Mouse (Mus musculus): Measurements from ENCODE around the gene Agbl4. TPM values are rescaled to one million over a fixed set of nuclear protein-coding genes. Genes with fewer than 3 reads are reported as not detected.
A peak's percentile ranks its signal among the peaks of the same experiment; 100 is the strongest.

The Agbl4 gene
- total RNA-seq, 1 experiment from 2014 or later = 1.2 TPM

DNA sequence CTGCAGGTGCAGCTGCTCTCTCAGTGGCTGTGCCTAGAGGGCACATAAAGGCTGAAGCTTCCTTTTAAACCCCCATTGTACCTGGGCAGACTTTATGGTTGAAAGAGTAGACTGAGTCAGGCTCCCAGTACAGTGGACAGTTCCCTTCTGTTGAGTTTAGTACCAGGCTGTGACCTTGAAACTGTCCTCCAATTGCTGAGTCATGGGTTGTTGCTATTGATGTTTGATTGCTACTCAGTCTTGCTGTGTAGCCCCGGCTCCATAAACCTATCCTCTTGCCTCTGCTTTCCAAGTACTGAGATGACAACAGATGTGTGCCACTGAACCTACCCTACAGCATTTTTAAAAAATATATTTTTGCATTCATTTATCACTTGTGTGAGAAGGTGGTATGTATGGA, 1190.8 kb downstream of the Agbl4 start:
- DNase-seq = no peak

- DNase-seq = no peak
Measured at GRCm38 (mm10) chr4:111589467-111590170, 1192.2 kb downstream of the Agbl4 start.

GRCm38 (mm10) chr4:111594655-111595295, 1197.3 kb downstream of the Agbl4 start:
- DNase-seq = peak; percentile 8

GRCm38 (mm10) chr4:111597249-111597661, 1199.8 kb downstream of the Agbl4 start:
- peak; percentile 46 for DNase-seq

DNA sequence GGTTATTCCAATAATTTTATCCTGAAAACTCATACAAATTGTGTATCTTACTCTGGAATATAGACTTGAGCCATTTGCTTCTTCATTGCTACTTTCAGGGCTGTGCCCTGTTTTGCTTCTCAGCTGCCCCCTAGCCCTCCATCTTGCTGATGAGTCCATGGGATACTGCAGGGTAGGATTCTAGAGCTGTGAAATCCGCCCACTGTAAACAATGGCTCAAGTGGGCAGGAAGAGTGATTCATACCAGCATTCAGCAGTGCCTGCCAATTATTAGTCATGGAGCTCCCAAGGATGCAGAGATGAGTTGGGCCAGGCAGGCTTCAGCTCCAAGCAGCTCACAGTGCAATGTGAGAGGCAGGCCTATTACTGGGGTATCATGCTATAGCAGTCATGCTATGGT, 1200.5 kb downstream of the Agbl4 start:
- peak; percentile 42 for DNase-seq

DNA sequence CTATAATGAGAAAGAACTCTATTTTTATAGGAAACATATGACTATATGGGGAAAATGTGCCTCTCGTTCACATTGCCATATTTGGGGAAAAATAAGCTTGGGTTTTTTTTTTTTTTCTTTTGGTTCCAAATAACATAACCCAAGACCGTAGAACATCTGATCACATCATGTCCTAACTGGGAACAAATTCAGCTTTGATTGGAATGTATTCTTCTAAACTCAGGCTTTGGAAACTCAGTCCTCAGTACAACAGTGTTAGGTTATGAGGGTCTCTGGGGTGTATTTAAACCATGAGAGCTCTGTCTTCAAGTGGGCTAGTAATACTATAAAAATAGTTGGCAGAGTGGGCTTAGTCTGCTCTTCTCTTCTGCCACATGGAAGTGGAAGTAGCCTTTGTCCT, 1205.7 kb downstream of the Agbl4 start:
- DNase-seq = no peak

DNA sequence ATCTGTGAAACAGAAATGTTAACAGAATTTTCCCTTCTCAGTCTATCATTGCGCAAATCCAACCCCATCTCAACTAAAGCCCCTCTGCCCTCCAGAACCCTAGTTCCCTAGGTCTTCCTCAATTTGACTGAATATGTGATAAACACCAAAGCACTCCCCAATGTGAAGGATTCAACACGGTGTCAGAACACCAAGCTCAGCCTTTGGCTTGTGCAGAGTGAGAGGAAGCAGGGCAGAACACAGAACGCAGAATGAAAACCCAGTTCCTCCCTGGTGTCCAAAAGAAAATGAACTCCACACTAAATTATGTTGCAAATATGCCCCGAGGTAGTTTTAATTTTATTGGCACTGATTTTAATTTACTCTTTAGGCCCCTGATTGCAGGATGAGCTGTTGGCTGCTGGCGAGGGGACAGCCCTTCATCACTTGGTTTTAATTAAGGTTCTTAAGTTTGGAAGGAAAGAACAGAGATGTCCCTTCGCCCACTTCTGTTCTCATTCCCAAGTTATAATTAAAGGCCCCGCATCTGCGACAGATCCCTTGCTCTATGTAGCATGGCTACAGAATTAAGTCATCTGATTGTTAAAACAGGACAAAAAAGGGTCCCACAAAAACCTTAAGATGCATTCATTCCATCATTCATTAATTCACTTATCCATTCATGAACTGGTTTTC, 1210.5 kb downstream of the Agbl4 start:
- DNase-seq = no peak

GRCm38 (mm10) chr4:111621865-111622264, 1224.4 kb downstream of the Agbl4 start:
- no peak for DNase-seq

DNA sequence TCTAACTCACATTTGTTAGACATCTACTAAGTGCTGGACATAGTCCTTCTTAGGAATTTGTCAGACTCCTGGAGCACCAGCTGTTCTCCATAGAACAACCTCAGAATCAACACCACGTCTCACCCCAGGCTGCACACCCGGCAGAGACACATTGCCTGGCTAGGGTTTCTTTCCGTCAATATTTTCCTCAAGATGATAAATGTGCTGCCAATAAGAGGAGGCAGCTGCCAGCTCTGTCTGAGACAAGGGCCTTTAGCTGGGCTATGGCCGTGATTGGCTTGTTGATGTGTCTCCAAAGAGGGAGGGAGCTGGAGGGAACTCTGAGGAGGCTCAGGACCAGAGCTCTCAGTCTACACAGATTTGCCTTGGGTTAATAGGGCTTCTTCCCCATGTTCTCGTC, 1227.5 kb downstream of the Agbl4 start:
- no peak for DNase-seq

DNA sequence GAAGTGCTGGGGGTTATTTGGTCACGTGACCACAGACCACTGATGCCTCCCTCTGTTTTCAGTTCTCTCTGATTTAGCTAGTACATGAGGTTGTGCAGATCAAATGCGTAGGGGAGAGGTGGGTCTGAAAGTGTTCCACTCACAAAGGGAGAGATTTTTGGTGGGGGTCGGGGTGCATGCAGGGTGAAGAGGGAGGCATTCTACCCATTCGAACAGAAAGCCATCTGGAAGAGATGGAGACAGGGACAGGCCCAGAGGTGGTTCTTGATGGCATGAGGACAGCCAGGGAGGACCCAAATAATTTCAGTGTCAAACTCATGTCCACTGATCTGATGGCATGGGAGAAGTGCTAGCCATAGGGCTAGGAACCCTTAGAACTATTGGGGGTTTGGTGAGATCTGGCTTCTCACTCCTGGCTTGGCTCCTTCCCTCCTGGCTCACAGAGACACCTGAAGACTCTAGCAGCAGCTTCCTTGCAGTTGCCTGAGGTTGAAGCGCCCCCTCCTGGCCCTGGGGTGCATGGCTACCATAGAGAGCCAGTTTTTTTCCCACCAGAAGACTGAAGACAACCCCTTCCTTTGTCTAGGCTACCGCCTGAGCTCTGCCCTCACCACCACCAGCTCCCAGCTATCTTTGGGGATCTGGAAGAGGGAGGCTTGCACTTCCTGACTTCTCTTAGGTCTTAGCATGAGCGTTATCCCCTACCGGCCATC, 1228.8 kb downstream of the Agbl4 start:
- DNase-seq = peak; percentile 79

DNA sequence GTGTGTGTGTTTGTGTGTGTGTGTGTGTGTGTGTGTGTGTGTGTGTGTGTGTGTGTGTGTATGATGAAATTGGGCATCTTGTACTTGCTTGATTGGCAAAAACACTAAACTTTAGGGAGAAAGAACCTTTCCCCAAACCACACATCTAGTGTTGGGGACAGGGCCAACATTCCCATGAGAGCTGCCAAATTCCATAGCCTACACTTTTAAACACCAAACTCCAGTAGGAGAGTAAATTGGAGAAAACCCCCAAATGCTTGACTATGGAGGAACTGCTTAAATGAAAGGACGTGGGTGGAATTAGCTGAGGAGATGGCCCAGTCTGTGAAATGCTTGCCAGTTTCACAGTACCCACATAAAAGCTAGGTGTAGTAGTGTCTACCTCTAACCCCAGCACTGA, 1235.2 kb downstream of the Agbl4 start:
- no peak for DNase-seq

DNA sequence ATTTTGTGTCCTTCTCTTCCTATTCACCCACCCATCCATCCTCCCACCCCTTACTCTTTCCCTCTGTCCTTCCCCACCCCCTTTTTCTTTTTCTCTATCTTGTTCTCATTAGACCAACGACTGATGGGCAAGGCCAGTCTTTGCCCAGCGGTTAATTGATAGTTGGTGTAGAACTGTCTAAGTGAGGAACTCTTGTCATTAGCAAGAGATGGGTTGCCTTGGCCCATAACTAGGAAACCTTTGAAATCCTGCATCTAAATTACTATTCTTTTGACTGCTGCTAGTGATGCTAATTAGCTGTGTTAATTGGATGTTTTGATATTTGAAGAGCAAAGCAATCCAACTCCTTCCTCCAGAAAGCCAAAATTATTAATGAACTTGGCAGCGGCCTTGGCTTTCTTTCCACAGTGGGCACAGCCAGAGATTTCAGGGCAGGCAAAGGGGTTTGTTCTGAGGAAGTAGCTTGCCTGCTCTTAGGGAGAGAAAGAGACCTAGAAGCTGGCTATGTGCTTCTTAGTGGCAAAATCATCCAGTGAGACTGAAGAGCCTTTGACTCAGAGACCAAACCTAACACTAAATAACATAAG, 1238.2 kb downstream of the Agbl4 start:
- DNase-seq = no peak

DNA sequence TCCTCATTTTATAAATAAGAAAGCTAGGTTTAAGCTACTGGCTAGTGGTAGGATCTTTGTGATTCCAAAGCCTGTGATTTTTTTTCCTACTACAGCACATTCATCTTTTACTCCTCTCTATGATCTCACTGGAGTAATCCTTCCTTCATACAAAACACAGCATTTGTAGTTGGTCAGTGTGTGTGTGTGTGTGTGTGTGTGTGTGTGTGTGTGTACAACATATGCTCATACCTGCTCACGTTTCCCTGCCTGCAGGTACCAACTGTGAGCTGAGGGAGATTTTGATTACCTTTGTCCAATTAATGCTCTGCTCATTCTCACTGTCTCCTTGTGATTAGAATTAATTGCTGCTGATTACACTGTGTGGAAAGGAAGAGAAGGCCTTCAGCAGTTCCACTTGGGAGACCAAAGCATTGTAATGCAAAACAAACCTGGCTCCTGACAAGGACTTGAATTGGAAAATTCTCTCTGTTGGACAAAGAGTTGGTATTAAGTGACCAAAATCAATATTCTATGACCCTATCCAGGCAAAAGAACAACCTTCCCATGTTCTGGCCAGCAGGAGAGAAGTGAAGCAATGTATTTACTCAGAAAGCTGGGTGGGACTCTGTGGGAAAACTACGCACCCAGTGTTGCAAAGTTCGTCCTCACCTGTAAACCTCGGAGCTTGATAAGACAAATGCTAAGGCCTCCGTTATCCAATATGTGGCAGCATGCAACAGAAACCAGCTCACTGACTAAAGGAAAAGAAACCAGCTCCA, 1241.7 kb downstream of the Agbl4 start:
- DNase-seq = no peak

DNA sequence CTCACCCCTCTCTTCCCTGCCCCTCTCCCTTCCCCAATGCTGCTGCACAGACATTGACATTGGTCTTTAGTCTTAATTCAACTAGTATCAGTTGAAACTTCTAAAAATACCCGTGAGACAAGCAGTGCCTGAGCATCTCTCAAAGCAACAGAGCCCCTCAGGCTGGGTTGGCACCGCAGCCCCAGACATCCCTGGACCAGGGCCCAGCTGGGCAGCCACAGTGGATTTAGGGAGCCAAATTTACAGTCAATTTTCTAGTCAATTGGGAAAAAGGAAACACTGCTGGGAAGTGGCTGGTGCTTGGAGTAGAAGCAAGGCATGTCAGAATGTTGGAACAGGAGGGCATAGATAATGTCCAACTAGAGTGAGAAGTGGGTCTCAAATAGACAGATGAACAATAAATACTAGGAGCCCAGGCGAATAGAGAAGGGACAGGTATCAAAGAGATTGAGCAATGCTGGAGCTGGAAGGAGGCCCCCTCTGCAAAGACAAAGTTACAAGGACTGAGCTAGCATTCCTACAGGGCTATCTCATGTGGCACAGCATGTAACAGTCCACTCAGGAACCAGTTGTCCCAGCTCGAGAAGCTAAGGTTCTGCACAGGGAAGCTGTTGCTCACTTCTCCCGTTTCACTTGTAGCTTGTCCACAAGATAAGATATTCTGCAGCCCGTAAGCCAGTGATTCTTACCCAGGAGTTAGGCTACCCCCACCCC, 1247.8 kb downstream of the Agbl4 start:
- no peak for DNase-seq

DNA sequence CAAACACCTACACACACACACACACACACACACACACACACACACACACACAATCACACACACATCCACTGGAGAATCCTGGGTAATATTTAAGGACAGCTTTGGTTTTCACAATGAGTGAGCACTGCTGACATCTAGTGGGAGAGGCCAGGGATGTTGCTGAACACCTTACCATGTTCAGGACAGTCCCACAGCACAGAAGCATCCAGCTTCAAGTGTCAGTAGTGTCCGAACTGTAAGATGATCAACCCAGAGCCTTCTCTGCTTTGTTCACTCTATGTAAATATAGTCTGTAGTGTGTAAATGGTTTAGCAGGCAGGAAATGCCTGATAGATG, 1248.3 kb downstream of the Agbl4 start:
- DNase-seq = no peak

DNA sequence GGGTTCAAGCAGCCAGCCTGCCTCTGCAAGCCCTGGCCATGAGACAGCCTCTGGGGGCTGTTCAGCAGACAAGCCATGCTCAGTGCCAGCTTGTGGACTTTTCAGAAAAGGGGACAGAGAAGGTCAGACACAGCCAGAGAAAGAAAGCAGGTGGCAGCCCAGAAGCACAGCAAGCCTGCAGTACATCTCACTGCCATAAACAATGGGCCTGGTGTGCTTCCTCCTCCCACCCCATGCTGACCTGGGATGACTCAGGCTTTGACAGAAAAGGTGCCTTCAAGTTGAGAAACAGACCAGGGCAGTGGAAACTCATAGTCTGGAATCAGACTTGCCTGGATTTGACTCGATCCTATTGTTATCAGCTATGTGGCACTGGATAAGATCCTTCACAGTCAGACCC, 1256.0 kb downstream of the Agbl4 start:
- DNase-seq = no peak

DNA sequence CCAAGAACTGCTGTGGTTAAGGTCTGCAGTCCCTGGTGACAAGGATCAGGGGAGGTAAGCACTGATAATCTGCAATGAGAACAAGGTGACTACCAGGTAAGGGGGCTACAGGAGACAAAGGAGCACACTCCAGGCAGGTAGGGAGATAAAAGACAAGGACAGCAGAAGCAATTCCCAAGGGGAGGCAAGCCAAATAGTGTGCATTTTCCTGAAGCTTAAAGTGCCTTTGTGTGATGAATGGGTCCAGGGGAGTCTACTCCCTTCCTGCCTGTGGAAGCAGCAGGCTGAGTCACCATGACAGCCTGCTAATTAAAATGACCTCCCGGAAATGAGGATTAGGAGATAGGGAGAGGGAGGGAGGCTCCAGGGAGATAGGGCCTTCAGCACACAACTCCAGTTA, 1266.3 kb downstream of the Agbl4 start:
- no peak for DNase-seq

- no peak for DNase-seq
Measured at GRCm38 (mm10) chr4:111664146-111664545, 1266.7 kb downstream of the Agbl4 start.

GRCm38 (mm10) chr4:111666713-111667112, 1269.3 kb downstream of the Agbl4 start:
- no peak for DNase-seq

DNA sequence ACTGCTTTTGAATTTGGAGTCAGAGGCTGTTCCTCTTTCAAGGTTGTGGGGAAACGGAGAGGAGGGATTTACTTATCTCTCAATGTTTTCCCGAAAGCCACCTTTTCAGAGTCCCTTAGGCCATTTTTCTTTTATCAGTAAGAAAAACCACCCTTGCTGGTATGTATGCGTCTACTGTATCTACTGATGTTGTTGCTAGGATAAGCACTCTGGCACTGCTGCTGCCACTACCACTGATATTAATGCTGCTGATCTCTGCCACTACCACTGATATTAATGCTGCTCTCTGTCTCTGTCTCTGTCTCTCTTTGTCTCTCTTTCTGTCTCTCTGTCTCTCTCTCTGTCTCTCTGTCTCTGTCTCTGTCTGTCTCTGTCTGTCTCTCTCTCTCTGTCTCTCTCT, 1271.9 kb downstream of the Agbl4 start:
- DNase-seq = no peak
